Mouse (Mus musculus): ENCODE data around the gene Unc5b. TPM values are rescaled to one million over a fixed set of nuclear protein-coding genes. Genes with fewer than 3 reads are reported as not detected.
A peak's percentile ranks its signal among the peaks of the same experiment; 100 is the strongest.

Gene Unc5b
- polyA plus RNA-seq, 1 experiment from 2014 or later, result 17.9 TPM

GRCm38 (mm10) chr10:60787303-60788074 lies 43.9 kb downstream of the Unc5b start:
- no peaks in the 10 kb centered on the region for H3K9me3 ChIP-seq
- peaks cover 65% of the 10 kb centered on the region for H3K4me1 ChIP-seq
- no peaks in the 10 kb centered on the region for H3K27me3 ChIP-seq (ENCODE audit: insufficient read depth, poor library complexity, severe bottlenecking)
- peak overlapping the region; percentile 64; the same call in 1 of the 2 replicates for H3K27ac ChIP-seq
- H3K4me3 ChIP-seq, result no peak overlapping the region
- WGBS, result 81% methylated on average over 16 of the region's 16 CpGs
- H3K36me3 ChIP-seq, result peaks cover 24% of the 10 kb centered on the region
- DNase-seq (ENCODE audit: low spot score), result no peak

- peaks cover 63% of the 10 kb centered on the region for H3K4me1 ChIP-seq
- no peaks in the 10 kb centered on the region for H3K27me3 ChIP-seq (ENCODE audit: insufficient read depth, poor library complexity, severe bottlenecking)
- DNase-seq (ENCODE audit: low spot score), result no peak
- H3K27ac ChIP-seq, result peak overlapping the region; percentile 56; the same call in 1 of the 2 replicates
- WGBS, result 39% methylated on average over 2 of the region's 2 CpGs
- H3K9me3 ChIP-seq, result no peaks in the 10 kb centered on the region
- no peak overlapping the region for H3K4me3 ChIP-seq
- H3K36me3 ChIP-seq, result peaks cover 41% of the 10 kb centered on the region
Observed at GRCm38 (mm10) chr10:60783608-60784007, 47.8 kb downstream of the Unc5b start.

GRCm38 (mm10) chr10:60779628-60780027 lies 51.8 kb downstream of the Unc5b start:
- DNase-seq (ENCODE audit: low spot score), result peak; percentile 87

GRCm38 (mm10) chr10:60778542-60778941 lies 52.8 kb downstream of the Unc5b start:
- H3K4me3 ChIP-seq, result no peak overlapping the region
- no peaks in the 10 kb centered on the region for H3K27me3 ChIP-seq (ENCODE audit: insufficient read depth, poor library complexity, severe bottlenecking)
- H3K9me3 ChIP-seq, result no peaks in the 10 kb centered on the region
- WGBS, result 75% methylated on average over 12 of the region's 12 CpGs
- no peak overlapping the region for H3K27ac ChIP-seq
- H3K4me1 ChIP-seq, result peaks cover 31% of the 10 kb centered on the region
- DNase-seq (ENCODE audit: low spot score), result no peak
- H3K36me3 ChIP-seq, result peaks cover 86% of the 10 kb centered on the region

More at GRCm38 (mm10) chr10:60779628-60780027, 51.8 kb downstream of the Unc5b start:
- Histone ChIP-seq H3K27me3 (ENCODE audit: insufficient read depth, poor library complexity, severe bottlenecking) (no peaks in the 10 kb centered on the region), H3K4me1 (peaks cover 36% of the 10 kb centered on the region), H3K27ac (peak overlapping the region; percentile 69), H3K4me3 (no peak overlapping the region), H3K36me3 (peaks cover 78% of the 10 kb centered on the region), H3K9me3 (no peaks in the 10 kb centered on the region)
- 13% methylated on average over 9 of the region's 9 CpGs for WGBS

- peaks cover 91% of the 10 kb centered on the region for H3K36me3 ChIP-seq
- 77% methylated on average over 6 of the region's 6 CpGs for WGBS
Observed at GRCm38 (mm10) chr10:60775473-60775872, 55.9 kb downstream of the Unc5b start.

GRCm38 (mm10) chr10:60774616-60775015 lies 56.8 kb downstream of the Unc5b start:
- WGBS, result 93% methylated on average over 13 of the region's 13 CpGs
- H3K9me3 ChIP-seq, result no peaks in the 10 kb centered on the region
- DNase-seq (ENCODE audit: low spot score), result no peak
- H3K27me3 ChIP-seq (ENCODE audit: insufficient read depth, poor library complexity, severe bottlenecking), result no peaks in the 10 kb centered on the region
- peaks cover 13% of the 10 kb centered on the region; the same call in 1 of the 2 replicates for H3K4me1 ChIP-seq
- H3K4me3 ChIP-seq, result no peak overlapping the region
- no peak overlapping the region for H3K27ac ChIP-seq
- peaks cover 97% of the 10 kb centered on the region for H3K36me3 ChIP-seq

More at GRCm38 (mm10) chr10:60775473-60775872, 55.9 kb downstream of the Unc5b start:
- no peak for DNase-seq (ENCODE audit: low spot score)
- no peaks in the 10 kb centered on the region for H3K27me3 ChIP-seq (ENCODE audit: insufficient read depth, poor library complexity, severe bottlenecking)
- H3K9me3 ChIP-seq, result no peaks in the 10 kb centered on the region
- H3K4me3 ChIP-seq, result no peak overlapping the region
- peaks cover 21% of the 10 kb centered on the region for H3K4me1 ChIP-seq
- H3K27ac ChIP-seq, result no peak overlapping the region

- peaks cover 98% of the 10 kb centered on the region for H3K36me3 ChIP-seq
- H3K27me3 ChIP-seq (ENCODE audit: insufficient read depth, poor library complexity, severe bottlenecking), result no peaks in the 10 kb centered on the region
- 0 out of 2 replicates have a peak, but pooled peaks cover 10% of the 10 kb centered on the region for H3K4me1 ChIP-seq
- 79% methylated on average over 4 of the region's 4 CpGs for WGBS
- H3K27ac ChIP-seq, result no peak overlapping the region
- H3K9me3 ChIP-seq, result no peaks in the 10 kb centered on the region
- DNase-seq (ENCODE audit: low spot score), result no peak
- no peak overlapping the region for H3K4me3 ChIP-seq
Observed at GRCm38 (mm10) chr10:60770855-60771254, 60.5 kb downstream of the Unc5b start.

GRCm38 (mm10) chr10:60768614-60769013 lies 62.8 kb downstream of the Unc5b start:
- DNase-seq (ENCODE audit: low spot score), result no peak
- peaks cover 98% of the 10 kb centered on the region for H3K36me3 ChIP-seq
- no peak overlapping the region for H3K27ac ChIP-seq
- H3K27me3 ChIP-seq (ENCODE audit: insufficient read depth, poor library complexity, severe bottlenecking), result no peaks in the 10 kb centered on the region
- H3K4me1 ChIP-seq, result 0 out of 2 replicates have a peak, but pooled peaks cover 10% of the 10 kb centered on the region
- no peak overlapping the region for H3K4me3 ChIP-seq
- no peaks in the 10 kb centered on the region for H3K9me3 ChIP-seq
- 82% methylated on average over 7 of the region's 7 CpGs for WGBS

GRCm38 (mm10) chr10:60767400-60767799 lies 64.0 kb downstream of the Unc5b start:
- H3K27me3 ChIP-seq (ENCODE audit: insufficient read depth, poor library complexity, severe bottlenecking), result no peaks in the 10 kb centered on the region
- H3K4me1 ChIP-seq, result 0 out of 2 replicates have a peak, but pooled peaks cover 8% of the 10 kb centered on the region
- no peak for DNase-seq (ENCODE audit: low spot score)
- H3K27ac ChIP-seq, result no peak overlapping the region
- peaks cover 96% of the 10 kb centered on the region for H3K36me3 ChIP-seq
- H3K9me3 ChIP-seq, result no peaks in the 10 kb centered on the region
- WGBS, result 79% methylated on average over 7 of the region's 7 CpGs
- H3K4me3 ChIP-seq, result no peak overlapping the region

GRCm38 (mm10) chr10:60762126-60762525 lies 69.3 kb downstream of the Unc5b start:
- no peak overlapping the region for H3K27ac ChIP-seq
- no peak for DNase-seq (ENCODE audit: low spot score)
- H3K27me3 ChIP-seq (ENCODE audit: insufficient read depth, poor library complexity, severe bottlenecking), result no peaks in the 10 kb centered on the region
- no peak overlapping the region for H3K4me3 ChIP-seq
- peaks cover 44% of the 10 kb centered on the region for H3K36me3 ChIP-seq
- H3K9me3 ChIP-seq, result no peaks in the 10 kb centered on the region
- WGBS, result 96% methylated on average over 1 of the region's 1 CpGs
- peaks cover 5% of the 10 kb centered on the region for H3K4me1 ChIP-seq

- Histone ChIP-seq H3K4me3 (no peak overlapping the region), H3K27ac (no peak overlapping the region), H3K27me3 (ENCODE audit: insufficient read depth, poor library complexity, severe bottlenecking) (no peaks in the 10 kb centered on the region), H3K4me1 (peaks cover 5% of the 10 kb centered on the region), H3K9me3 (0 out of 2 replicates have a peak, but pooled peaks cover 2% of the 10 kb centered on the region), H3K36me3 (peaks cover 27% of the 10 kb centered on the region)
- 6% methylated on average over 14 of the region's 14 CpGs for WGBS
- peak; percentile 93 for DNase-seq (ENCODE audit: low spot score)
Observed at GRCm38 (mm10) chr10:60760377-60760776, 71.0 kb downstream of the Unc5b start.

GRCm38 (mm10) chr10:60756992-60757391 lies 74.4 kb downstream of the Unc5b start:
- Histone ChIP-seq H3K36me3 (no peaks in the 10 kb centered on the region), H3K9me3 (0 out of 2 replicates have a peak, but pooled peaks cover 2% of the 10 kb centered on the region), H3K27ac (no peak overlapping the region), H3K4me3 (no peak overlapping the region), H3K4me1 (peaks cover 18% of the 10 kb centered on the region), H3K27me3 (ENCODE audit: insufficient read depth, poor library complexity, severe bottlenecking) (no peaks in the 10 kb centered on the region)
- no peak for DNase-seq (ENCODE audit: low spot score)
- 7% methylated on average over 7 of the region's 7 CpGs for WGBS

- no peak for DNase-seq (ENCODE audit: low spot score)
- H3K9me3 ChIP-seq, result 0 out of 2 replicates have a peak, but pooled peaks cover 2% of the 10 kb centered on the region
Observed at GRCm38 (mm10) chr10:60756146-60756545, 75.2 kb downstream of the Unc5b start.

More at GRCm38 (mm10) chr10:60756146-60756545, 75.2 kb downstream of the Unc5b start:
- Histone ChIP-seq H3K4me3 (no peak overlapping the region), H3K4me1 (peaks cover 23% of the 10 kb centered on the region), H3K27me3 (ENCODE audit: insufficient read depth, poor library complexity, severe bottlenecking) (no peaks in the 10 kb centered on the region), H3K36me3 (no peaks in the 10 kb centered on the region), H3K27ac (no peak overlapping the region)

Measured in heart, embryonic 10.5 days (tissue).